Mouse (Mus musculus) liver, embryonic 12.5 days (tissue): ENCODE results near the gene Clip2. TPM values are rescaled to one million over a fixed set of nuclear protein-coding genes. Genes with fewer than 3 reads are reported as not detected.
"Not testable (repeated sequence)": the region's sequence is repeated elsewhere in the genome, so short reads cannot be mapped to it uniquely, and the experiment has no call there.

ENCODE experiments used
- ATAC-seq: fragments of 200-750 bp; cut with Nextera tagmentation; 2 replicates; pipeline ENCODE4 v1.8.0; 2017; ENCODE audit warnings: moderate number of reproducible peaks, mild to moderate bottlenecking, moderate library complexity
- H3K27ac ChIP-seq: fragments of 300-500 bp; sonication (generic); 2 replicates; pipeline ENCODE4 v1.5.1; 2016; ENCODE audit warnings: mild to moderate bottlenecking
- H3K27me3 ChIP-seq: fragments of 300-500 bp; sonication (generic); replicated peaks from 2 replicates; pipeline ENCODE4 v1.6.1; 2016; ENCODE audit warnings: mild to moderate bottlenecking, moderate library complexity
- H3K36me3 ChIP-seq: fragments of 300-500 bp; sonication (generic); 2 replicates; pipeline ENCODE4 v1.6.1; 2016; ENCODE audit warnings: mild to moderate bottlenecking, moderate library complexity
- H3K4me1 ChIP-seq: fragments of 300-500 bp; sonication (generic); 2 replicates; pipeline ENCODE4 v1.6.1; 2016
- H3K4me2 ChIP-seq: fragments of 300-500 bp; sonication (generic); 2 replicates; pipeline ENCODE4 v1.6.1; 2016; ENCODE audit warnings: mild to moderate bottlenecking, moderate library complexity
- H3K4me3 ChIP-seq: fragments of 300-500 bp; sonication (generic); 2 replicates; pipeline ENCODE4 v1.5.1; 2016; ENCODE audit warnings: mild to moderate bottlenecking, moderate library complexity
- H3K9ac ChIP-seq: fragments of 300-500 bp; sonication (generic); 2 replicates; pipeline ENCODE4 v1.6.1; 2016; ENCODE audit warnings: mild to moderate bottlenecking, moderate library complexity
- H3K9me3 ChIP-seq: fragments of 300-500 bp; sonication (generic); replicated peaks from 2 replicates; pipeline ENCODE4 v1.6.1; 2016; ENCODE audit warnings: mild to moderate bottlenecking, moderate library complexity
- WGBS: fragments of 180-500 bp; shearing (Covaris S2); methylation state at CpG from one replicate; pipeline ENCODE4 v1.1.7; 2016; ENCODE audit not compliant: insufficient replicate concordance; 5-methylcytosine and 5-hydroxymethylcytosine counted together
- microRNA-seq: library from miRNA; unstranded; fragments of <30 nt; microRNA quantifications from one replicate; pipeline ENCODE4, GENCODE M21; 2017
- polyA plus RNA-seq: library from polyadenylated mRNA; unstranded; fragments of >200 nt; fragmentation: Nextera tagmentation; extraction: Ambion mirVana; gene quantifications from 2 replicates; pipeline ENCODE4 v1.2.1, GENCODE M21; 2016

The Clip2 gene
- polyA plus RNA-seq, 1 experiment from 2014 or later: 1.0 TPM

- not testable (repeated sequence) for H3K4me2 ChIP-seq, H3K27me3 ChIP-seq, H3K9me3 ChIP-seq, H3K4me3 ChIP-seq, H3K9ac ChIP-seq, ATAC-seq, H3K27ac ChIP-seq
- 78% methylated on average over 4 of the region's 4 CpGs for WGBS
- H3K36me3 ChIP-seq: peaks cover 17% of the 10 kb centered on the region
- peaks cover 16% of the 10 kb centered on the region for H3K4me1 ChIP-seq
These were observed 105.5 kb downstream of the Clip2 start for GRCm38 (mm10) chr5:134446755-134447154.

- ATAC-seq: no peak
These were observed 106.3 kb downstream of the Clip2 start for GRCm38 (mm10) chr5:134445895-134446294.

GRCm38 (mm10) chr5:134445208-134445831 lies 106.9 kb downstream of the Clip2 start:
- Histone ChIP-seq H3K4me3 (no peak overlapping the region), H3K4me2 (no peak overlapping the region), H3K4me1 (peaks cover 22% of the 10 kb centered on the region), H3K27me3 (no peaks in the 10 kb centered on the region), H3K9me3 (no peaks in the 10 kb centered on the region), H3K36me3 (peaks cover 14% of the 10 kb centered on the region; the same call in 1 of the 2 replicates), H3K9ac (no peak overlapping the region), H3K27ac (no peak overlapping the region)
- WGBS: 45% methylated on average over 10 of the region's 10 CpGs
- no peak for ATAC-seq

More at GRCm38 (mm10) chr5:134445895-134446294, 106.3 kb downstream of the Clip2 start:
- no peak overlapping the region for H3K9ac ChIP-seq
- peaks cover 14% of the 10 kb centered on the region; the same call in 1 of the 2 replicates for H3K36me3 ChIP-seq
- H3K9me3 ChIP-seq: no peaks in the 10 kb centered on the region
- H3K4me1 ChIP-seq: peaks cover 20% of the 10 kb centered on the region
- H3K27me3 ChIP-seq: no peaks in the 10 kb centered on the region
- no peak overlapping the region for H3K4me3 ChIP-seq
- 57% methylated on average over 10 of the region's 10 CpGs for WGBS
- no peak overlapping the region for H3K27ac ChIP-seq
- no peak overlapping the region for H3K4me2 ChIP-seq

GRCm38 (mm10) chr5:134444473-134444872 lies 107.8 kb downstream of the Clip2 start:
- Histone ChIP-seq H3K9me3 (no peaks in the 10 kb centered on the region), H3K4me1 (peaks cover 30% of the 10 kb centered on the region), H3K9ac (no peak overlapping the region), H3K4me3 (no peak overlapping the region), H3K27me3 (no peaks in the 10 kb centered on the region), H3K27ac (no peak overlapping the region), H3K4me2 (no peak overlapping the region), H3K36me3 (peaks cover 14% of the 10 kb centered on the region; the same call in 1 of the 2 replicates)
- WGBS: 88% methylated on average over 7 of the region's 7 CpGs
- no peak for ATAC-seq

- Histone ChIP-seq H3K9me3 (no peaks in the 10 kb centered on the region), H3K4me3 (no peak overlapping the region), H3K4me1 (peaks cover 48% of the 10 kb centered on the region), H3K27ac (no peak overlapping the region), H3K36me3 (peaks cover 7% of the 10 kb centered on the region; the same call in 1 of the 2 replicates), H3K4me2 (no peak overlapping the region), H3K9ac (no peak overlapping the region), H3K27me3 (no peaks in the 10 kb centered on the region)
- WGBS: 72% methylated on average over 3 of the region's 3 CpGs
- no peak for ATAC-seq
These were observed 110.2 kb downstream of the Clip2 start for GRCm38 (mm10) chr5:134442066-134442465.

GRCm38 (mm10) chr5:134441105-134441504 lies 111.1 kb downstream of the Clip2 start:
- H3K4me1 ChIP-seq: peaks cover 51% of the 10 kb centered on the region

GRCm38 (mm10) chr5:134440098-134440497 lies 112.1 kb downstream of the Clip2 start:
- Histone ChIP-seq H3K27ac (no peak overlapping the region), H3K36me3 (0 out of 2 replicates have a peak, but pooled peaks cover 4% of the 10 kb centered on the region), H3K9me3 (no peaks in the 10 kb centered on the region)

More at GRCm38 (mm10) chr5:134441105-134441504, 111.1 kb downstream of the Clip2 start:
- Histone ChIP-seq H3K36me3 (0 out of 2 replicates have a peak, but pooled peaks cover 4% of the 10 kb centered on the region), H3K4me3 (no peak overlapping the region), H3K9ac (no peak overlapping the region), H3K27me3 (no peaks in the 10 kb centered on the region), H3K27ac (no peak overlapping the region), H3K9me3 (no peaks in the 10 kb centered on the region), H3K4me2 (no peak overlapping the region)
- no peak for ATAC-seq
- 67% methylated on average over 3 of the region's 3 CpGs for WGBS

GRCm38 (mm10) chr5:134439481-134439880 lies 112.8 kb downstream of the Clip2 start:
- WGBS: 80% methylated on average over 7 of the region's 7 CpGs
- Histone ChIP-seq H3K27me3 (no peaks in the 10 kb centered on the region), H3K36me3 (0 out of 2 replicates have a peak, but pooled peaks cover 4% of the 10 kb centered on the region), H3K4me3 (no peak overlapping the region), H3K4me1 (peaks cover 45% of the 10 kb centered on the region), H3K9ac (no peak overlapping the region), H3K27ac (no peak overlapping the region), H3K4me2 (no peak overlapping the region), H3K9me3 (no peaks in the 10 kb centered on the region)
- no peak for ATAC-seq

More at GRCm38 (mm10) chr5:134440098-134440497, 112.1 kb downstream of the Clip2 start:
- H3K27me3 ChIP-seq: no peaks in the 10 kb centered on the region
- no peak overlapping the region for H3K4me2 ChIP-seq
- 67% methylated on average over 12 of the region's 12 CpGs for WGBS
- H3K9ac ChIP-seq: no peak overlapping the region
- no peak for ATAC-seq
- no peak overlapping the region for H3K4me3 ChIP-seq
- H3K4me1 ChIP-seq: peaks cover 48% of the 10 kb centered on the region

Small RNAs within 50 kb of the gene (microRNA-seq; reads per million reads assigned to microRNA genes)
- gene Gm26340: not detected
- not detected for gene Mir7228

Other genes starting within 250 kb of the Clip2 start
- gene Gtf2i, start 237.7 kb downstream of the Clip2 start, polyA plus RNA-seq: 65.4 and 65.6 TPM in 2 replicates
- 23.5 and 26.4 TPM in 2 replicates for gene Gtf2ird1, start 95.7 kb downstream of the Clip2 start, polyA plus RNA-seq
- not detected in 2 replicates for gene Syna, start 7.7 kb upstream of the Clip2 start, polyA plus RNA-seq
- 259 and 263 TPM in 2 replicates for gene Rfc2, start 28.9 kb upstream of the Clip2 start, polyA plus RNA-seq
- 1.7 and 1.8 TPM in 2 replicates for gene Lat2, start 62.6 kb upstream of the Clip2 start, polyA plus RNA-seq
- 287 and 308 TPM in 2 replicates for gene Eif4h, start 87.1 kb upstream of the Clip2 start, polyA plus RNA-seq
- gene Limk1, start 136.2 kb upstream of the Clip2 start, polyA plus RNA-seq: 1.3 and 1.5 TPM in 2 replicates
- gene Eln, start 194.9 kb upstream of the Clip2 start, polyA plus RNA-seq: 2.6 and 4.7 TPM in 2 replicates